Mouse (Mus musculus): ENCODE results near the gene Arv1.

Gene Arv1

DNA sequence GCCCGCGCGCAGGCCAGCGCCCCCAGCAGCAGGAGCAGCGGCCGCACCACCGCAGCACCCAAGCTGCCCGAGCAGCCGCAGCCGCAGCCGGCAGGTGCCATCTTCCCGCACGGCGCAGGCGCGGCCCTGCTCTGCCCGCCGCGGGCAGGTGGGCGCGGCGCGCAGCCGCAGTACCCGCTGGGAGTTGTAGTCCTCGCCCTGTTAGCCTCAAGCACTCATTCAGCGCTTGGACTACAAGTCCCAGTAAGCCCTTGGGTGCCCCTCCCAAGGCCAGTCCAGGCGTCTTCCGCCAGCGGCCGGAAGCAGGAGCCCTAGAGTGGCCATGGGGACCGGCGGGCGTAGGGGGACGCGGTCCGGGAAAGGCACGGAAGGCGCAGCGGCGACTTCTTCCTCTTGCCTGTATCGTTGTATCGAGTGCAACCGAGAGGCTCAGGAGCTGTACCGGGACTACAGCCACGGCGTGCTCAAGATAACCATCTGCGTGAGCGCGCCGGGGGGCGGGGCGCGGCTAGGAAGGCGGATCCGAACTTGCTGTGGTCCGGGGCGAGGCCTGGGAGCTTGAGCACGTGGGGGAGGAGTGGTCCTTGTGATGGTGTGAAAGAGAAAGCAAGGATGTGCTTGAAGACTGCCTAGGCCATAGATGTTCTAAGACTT, at the start of gene Arv1, which contains the start of gene Ttc13:
Gene Arv1, plus strand, starts transcription at position 278 of the 654 bp plus-strand sequence.
Gene Ttc13, minus strand, starts transcription at position 122 of the 654 bp plus-strand sequence.
- peak; percentile 95 for DNase-seq (ENCODE audit: low read depth, low spot score)

DNA sequence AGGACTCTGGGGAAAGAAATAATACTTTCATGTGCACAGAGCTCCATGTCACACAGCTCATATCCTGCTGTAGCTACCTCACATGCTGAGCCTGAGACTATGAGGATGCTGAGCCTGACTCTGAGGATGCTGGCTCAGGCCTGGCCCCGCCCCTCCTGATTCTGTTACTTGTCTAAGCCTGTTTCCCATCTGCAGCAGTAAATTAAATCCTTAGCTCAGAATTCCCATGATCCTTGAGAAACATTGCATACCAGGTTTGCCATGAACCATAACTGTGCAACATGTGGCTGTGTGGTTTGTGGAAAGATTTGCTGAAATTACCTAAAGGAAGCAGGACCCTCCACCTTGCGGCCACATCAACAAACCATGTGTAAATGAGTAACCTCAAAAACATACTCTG, 49.6 kb upstream of the Arv1 start:
- DNase-seq (ENCODE audit: low read depth, low spot score) = no peak

DNA sequence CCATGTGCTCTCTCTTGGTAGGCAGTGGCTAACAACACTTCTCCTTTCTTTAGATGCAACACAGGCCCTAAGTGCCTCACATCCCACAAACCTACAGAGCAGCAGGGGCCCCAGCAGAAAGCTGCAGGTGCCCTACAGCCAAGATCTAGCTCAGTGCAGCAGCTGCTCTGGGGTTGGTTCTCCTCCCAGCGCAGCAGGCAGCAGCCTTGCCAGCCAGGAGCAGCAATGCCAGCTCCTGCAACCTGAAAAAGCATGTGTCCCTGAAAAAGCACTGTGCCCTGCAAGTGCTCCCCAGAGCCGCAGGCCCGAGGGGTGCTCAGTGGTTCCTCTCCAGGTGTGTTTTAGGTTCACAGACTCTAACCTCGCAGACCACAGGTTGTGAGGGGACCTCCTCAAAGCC, 45.3 kb upstream of the Arv1 start:
- DNase-seq (ENCODE audit: low read depth, low spot score) = no peak

DNA sequence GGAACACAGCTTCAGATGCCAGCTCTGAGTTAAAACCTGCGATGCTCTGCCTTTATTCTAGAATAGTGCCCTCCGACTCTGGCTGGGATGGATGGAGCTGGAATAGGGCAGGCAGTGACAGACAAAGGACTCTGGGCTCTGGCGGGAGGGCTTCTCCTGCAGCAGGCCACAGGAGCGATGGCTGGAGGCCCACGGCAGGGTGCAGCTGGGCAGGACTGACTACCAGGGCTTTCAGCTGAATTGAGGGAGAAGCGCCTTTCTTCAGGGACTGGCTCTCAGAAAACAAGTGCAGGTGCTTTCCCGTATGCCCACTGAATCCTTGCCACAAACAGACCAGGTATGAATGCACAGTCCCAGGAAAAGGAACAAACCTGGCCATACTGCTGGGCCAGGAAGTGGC, 44.9 kb upstream of the Arv1 start:
- DNase-seq (ENCODE audit: low read depth, low spot score) = no peak

DNA sequence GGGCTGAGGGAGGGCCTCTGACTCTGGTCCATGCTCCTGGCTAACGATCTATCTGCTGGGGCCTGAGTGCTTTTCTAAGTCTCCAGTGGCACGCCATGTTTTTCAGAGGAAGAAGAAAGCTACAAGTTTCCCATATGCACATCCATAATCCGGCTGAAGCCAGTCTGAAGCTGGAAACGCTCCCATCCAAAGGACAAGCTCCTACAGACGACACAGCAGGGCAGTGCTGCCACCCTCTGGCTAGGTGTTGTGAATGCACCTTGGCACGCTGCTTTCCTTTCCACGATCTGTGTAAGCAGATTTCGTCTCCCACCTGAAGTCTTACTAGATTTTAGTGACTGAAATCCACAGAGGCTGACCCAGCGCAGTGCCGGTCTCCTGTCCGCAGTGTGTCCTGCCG, 44.5 kb upstream of the Arv1 start:
- DNase-seq (ENCODE audit: low read depth, low spot score) = peak; percentile 55

DNA sequence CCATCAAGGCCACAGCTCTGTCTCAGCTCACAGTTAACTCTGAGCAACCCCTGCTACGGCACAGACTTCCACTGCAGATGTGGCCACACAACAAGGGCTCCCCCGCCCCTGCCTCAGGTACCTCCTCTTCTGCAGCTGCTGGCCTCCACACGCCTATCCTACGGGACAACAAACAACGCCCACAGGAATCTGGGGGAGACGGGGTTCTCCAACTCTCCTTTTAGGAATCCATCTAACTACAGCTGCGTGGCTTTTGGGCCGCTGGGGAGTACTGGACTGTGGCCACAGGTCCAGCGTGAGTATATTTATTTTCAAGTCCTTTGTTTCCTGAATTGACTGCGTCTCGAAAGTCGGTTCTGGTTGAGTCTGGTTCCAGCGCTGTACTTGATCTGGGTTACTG, 43.7 kb upstream of the Arv1 start:
- DNase-seq (ENCODE audit: low read depth, low spot score) = no peak

DNA sequence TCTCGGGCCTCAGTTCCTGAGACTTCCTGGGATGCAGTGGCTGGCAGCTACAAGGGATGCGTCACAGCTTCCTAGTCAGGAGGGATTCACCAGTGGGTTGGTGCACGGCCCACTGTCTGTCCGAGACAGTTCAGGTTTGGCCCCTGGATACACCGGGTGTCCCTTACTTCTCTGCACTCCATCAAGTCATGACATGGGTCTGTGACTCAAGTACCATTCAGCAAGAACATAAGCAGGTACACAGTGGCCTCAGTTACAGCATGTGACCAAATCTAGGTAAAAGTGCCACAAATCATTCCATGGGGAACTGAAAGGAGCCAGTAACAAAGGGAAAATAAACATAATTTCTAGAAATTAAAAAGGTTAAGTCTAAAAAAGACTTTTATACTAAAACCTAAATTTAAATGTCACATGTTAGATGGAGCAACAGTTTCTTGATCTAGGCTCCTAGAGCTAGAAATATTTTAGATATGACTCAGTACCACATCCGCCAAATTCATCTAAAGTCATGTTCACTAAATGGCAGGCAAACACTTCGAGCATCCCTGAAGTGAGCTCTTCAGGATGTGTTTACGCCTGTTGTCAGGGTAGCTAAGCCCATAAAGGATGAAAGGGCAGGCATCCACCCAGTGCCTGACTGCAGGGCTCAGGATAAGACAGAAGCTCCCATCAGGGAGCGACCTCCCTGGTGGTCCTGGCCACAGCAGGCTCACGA, 40.7 kb upstream of the Arv1 start:
- no peak for DNase-seq (ENCODE audit: low read depth, low spot score)

DNA sequence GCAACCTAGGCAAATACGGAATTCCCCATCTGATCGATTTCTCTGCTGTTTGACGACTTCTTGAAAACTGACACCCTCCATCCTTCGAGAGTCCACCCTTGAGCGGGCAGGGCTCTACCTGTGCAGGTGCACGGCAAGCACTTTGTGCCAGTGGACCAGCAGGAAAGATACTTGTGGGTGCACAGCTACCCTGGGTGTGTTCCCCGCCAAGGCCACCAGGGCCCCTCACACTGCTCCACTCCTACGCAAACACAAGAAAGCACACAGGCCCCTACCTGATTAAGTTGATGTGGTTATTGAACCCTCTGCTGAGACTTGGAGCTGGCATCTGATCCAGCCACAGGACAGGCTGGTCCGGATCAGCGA, 40.2 kb upstream of the Arv1 start:
- DNase-seq (ENCODE audit: low read depth, low spot score) = no peak

DNA sequence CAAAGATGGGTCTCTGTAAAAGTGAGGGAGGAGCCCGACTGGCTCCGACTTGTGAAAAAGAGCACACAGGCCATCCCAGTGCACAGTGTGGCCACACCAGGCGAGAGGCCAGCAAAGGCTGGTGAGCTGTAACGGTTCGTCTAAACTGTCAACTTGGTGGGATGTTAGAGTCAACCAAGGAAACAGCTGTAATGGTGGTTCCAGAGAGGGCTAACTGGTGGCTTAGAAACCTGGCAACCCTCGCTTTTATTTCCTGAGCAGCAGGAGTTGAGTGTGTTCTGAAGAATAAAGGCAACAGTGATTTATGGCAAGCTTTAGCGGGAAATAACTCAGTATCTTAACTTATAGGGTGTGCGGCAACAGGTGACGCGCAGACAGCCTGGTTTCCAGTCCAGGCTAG, 39.7 kb upstream of the Arv1 start:
- DNase-seq (ENCODE audit: low read depth, low spot score) = no peak

DNA sequence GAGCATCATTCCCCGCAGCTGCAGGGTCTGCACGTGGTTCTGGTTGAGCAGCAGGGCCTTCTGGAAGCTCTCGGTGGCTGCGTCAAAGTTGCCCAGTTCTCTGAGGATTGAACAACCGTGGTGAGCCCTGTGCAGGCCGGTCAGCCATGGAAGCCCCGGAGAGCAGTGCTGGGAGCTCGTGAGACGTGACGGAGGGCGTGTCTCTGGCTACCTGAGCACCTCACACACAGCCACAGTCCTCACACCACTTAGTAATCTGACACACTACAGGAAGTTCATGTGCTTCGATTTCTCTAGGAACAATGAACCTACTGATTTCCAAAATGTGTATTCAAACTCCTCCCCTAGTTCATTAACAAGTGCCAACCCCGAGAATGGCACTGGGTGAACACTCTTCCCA, 33.0 kb upstream of the Arv1 start:
- DNase-seq (ENCODE audit: low read depth, low spot score) = no peak

DNA sequence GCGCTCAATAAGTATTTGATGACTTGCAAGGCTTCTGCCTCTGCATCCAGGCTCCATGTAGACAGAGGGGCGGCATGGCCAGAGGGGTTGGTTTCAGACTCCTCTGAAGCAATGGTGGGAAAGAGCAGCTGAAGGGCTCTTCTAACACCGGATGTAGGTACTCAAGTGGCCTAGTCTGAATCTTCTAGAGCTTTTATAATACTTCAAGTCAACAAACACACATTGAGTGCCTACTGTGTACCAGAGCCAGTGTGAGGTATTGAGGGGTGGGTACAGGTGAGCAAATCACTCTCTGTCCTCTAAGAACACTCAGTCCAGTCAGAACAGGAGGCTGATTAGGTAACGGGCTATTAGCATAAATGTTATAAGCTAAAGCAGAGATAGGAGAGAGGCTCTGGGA, 30.2 kb upstream of the Arv1 start:
- no peak for DNase-seq (ENCODE audit: low read depth, low spot score)

DNA sequence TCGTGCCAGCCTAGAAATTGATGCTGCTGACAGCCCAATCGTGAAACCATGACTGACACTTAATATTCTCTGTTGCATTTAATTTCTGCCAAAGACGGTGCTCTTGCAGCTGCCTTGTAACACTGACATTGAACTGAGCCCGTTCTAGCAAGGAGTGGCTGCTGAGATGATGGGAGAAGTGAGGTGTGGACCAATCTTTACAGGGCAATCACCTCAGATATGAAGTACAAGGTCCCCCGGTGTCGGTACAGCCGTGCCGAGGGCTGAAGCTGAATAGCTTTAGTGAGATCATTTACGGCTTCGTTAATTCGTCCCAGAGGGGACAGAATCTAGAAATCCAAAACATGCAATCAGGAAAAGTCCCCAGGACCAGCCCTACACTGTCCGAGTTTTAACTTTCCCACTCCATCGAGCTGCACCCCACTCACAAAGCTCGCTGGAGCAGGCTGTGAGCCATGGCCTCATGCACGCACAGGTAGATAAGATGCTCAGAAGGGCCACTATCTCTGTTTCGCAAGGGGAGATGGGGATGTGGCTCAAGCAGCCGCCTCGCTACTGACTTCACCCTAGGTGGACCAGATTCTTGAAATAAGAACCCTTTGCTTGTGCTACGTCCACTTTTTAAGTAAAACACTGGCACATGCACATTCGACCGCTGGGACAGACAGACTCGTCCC, 26.4 kb upstream of the Arv1 start:
- no peak for DNase-seq (ENCODE audit: low read depth, low spot score)

DNA sequence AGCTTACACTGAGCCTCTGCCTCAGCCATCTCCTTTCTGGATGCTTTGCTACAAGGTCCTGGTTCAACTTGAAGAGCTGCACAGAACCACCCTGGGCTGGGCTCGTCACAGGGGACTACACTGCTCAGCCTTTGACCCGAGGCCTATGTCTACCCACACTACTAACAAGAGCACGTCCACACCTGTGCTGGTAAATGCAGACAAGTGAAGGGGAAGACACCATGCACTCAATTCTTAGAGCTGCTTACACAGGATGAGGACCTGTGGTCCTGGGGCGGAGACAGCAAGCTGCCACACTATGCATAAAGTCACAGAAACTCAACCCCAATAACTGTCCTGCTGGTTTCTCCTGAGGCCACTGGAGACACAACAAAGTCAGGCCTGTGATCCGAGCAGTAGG, 21.7 kb upstream of the Arv1 start:
- DNase-seq (ENCODE audit: low read depth, low spot score) = no peak

DNA sequence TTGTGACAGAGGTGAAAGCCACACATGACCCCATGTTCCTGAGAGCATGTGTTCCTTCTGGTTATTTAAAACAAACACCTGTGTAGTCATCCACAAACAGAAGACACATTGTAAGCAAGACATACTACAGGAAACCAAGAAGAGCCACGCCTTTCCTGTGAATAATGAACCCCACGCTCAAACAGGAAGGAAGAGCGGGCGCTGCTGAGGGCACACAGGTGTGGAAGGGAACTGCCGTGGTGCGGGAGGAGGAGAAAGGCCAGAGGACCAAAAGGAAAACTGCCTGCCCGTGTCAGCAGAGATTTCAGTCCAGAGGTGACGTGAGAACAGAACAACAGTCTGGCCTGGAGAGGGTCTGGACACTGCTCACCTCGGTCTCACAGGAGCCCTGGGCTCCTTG, 20.9 kb upstream of the Arv1 start:
- no peak for DNase-seq (ENCODE audit: low read depth, low spot score)

DNA sequence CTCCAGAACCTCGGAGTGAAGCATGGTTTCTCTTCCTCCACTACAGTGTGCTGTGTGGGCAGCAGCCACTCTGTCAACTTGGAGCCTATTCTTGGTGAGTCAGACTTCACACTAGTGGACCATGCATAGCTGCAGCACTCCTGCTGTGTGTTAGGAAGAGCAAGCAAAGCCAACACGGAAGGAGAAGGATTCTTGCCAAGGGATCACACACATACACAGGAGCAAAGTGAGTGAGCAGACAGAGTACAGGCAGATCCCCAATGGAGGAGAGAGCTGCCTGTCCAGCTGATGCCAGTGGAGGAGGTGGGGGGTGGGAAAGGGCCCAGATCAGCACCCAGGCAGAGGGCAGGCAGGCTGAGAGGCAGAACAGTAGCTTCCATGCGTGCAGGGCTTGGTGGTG, 19.8 kb upstream of the Arv1 start:
- no peak for DNase-seq (ENCODE audit: low read depth, low spot score)

DNA sequence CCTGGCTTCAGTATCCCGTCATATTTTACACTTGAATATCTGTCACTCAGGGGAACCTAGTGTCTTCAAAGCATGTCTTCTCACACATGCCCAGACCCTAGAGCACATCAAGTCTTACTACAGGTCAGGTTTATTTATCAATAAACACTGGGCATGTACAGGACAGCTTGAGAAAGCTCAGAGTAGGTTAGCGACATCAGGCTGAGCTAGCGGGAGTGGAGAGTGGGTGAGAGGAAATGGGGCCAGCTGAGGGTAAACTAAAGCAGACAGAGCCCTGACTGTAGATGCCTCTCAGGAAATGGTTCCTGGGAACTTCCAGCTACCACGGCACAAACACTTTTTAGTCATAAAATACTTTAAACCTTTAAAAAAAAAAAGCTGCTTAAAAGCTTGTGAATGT, 18.4 kb upstream of the Arv1 start:
- DNase-seq (ENCODE audit: low read depth, low spot score) = no peak

DNA sequence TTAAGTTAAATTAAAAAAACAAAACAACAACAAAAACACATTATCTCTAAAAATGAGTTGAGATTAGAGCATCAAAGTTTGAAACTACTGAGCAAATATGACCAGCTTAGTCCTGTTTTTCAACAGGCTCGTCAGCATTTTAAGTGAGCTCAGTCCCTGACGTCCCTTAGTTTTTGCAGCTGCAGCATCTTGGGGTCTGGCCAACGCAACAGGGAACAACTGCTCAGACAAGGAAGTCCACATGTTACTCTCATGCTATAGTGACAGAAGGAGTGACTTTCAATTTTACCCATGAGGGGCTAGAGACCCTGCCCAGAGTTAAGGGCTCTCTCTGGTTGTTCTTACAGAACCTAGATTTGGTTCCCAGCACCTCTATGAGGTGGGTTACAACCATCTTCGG, 17.6 kb upstream of the Arv1 start:
- DNase-seq (ENCODE audit: low read depth, low spot score) = no peak

DNA sequence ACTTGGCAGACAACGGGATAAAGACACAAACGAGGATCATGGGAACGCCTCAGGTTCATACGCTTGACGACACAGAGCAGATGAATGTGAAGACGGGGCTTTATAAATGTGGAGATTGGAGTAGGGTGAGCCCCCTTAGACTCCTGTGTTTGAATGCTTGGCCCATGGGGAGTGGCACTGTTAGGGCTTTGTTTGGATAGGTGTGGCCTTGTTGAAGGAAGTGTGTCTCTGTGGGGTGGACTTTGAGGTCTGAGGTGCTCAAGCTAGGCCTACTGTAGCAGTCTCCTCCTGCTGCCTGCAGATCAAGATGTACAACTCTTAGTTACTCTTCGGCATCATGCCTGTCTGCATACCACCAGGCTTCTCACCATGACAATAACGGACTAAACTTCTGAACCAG, 16.1 kb upstream of the Arv1 start:
- no peak for DNase-seq (ENCODE audit: low read depth, low spot score)

DNA sequence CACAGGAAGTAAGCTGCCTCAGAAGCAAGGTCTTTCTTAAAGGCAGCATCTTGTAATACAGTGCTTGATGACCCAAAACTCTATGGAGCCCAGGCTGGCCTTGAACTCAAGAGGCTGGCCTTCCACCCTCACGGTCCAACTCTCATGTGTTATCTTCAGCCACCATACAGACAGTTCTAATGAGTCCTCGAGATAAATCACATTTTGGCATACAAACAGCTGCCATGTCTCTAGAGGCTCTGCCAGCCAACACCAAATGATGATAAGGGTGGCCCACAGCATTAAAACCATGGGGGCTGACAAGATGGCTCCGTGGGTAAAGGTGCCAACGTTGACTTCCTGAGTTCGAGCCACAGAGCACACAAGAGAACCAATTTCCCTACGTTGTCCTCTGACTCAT, 8.7 kb upstream of the Arv1 start:
- DNase-seq (ENCODE audit: low read depth, low spot score) = no peak

DNA sequence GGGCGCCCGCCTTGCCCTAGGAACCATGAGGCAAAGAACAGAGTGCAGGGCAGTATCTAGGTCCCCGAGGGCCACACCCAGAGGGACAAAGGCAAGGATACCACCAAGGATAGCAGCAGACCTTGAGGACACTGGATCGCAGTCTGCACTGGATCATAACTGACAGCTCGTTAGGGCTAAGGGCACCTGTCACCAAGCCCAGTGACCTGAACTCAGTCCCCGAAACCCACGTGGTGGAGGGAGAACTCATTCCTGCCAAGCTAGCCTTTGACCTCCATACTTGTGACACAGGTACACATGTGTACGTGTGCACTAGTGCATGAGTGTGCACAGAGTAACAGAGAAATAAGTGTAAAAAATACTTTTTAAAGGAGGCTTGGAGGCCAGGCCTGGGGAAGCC, 6.2 kb upstream of the Arv1 start:
- DNase-seq (ENCODE audit: low read depth, low spot score) = no peak

DNA sequence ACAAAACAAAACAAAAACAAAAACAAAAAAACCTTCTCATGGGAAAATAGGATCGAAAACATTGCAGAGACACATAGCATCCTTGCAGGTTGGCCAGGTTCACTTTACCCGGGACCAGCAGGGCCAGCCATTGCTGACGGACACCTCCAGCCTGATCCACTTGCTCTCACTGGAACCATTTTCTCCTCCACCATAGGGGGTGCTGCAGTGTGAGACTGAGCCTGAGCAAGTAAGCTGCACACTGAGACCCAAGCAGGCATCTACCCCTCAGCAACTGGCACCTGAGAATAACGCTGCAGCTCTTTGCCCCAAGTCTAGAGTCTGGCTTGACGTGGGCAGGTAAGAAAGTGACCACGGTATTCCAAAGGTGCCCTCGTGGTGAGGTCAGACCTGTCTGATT, 1.8 kb upstream of the Arv1 start:
- no peak for DNase-seq (ENCODE audit: low read depth, low spot score)

DNA sequence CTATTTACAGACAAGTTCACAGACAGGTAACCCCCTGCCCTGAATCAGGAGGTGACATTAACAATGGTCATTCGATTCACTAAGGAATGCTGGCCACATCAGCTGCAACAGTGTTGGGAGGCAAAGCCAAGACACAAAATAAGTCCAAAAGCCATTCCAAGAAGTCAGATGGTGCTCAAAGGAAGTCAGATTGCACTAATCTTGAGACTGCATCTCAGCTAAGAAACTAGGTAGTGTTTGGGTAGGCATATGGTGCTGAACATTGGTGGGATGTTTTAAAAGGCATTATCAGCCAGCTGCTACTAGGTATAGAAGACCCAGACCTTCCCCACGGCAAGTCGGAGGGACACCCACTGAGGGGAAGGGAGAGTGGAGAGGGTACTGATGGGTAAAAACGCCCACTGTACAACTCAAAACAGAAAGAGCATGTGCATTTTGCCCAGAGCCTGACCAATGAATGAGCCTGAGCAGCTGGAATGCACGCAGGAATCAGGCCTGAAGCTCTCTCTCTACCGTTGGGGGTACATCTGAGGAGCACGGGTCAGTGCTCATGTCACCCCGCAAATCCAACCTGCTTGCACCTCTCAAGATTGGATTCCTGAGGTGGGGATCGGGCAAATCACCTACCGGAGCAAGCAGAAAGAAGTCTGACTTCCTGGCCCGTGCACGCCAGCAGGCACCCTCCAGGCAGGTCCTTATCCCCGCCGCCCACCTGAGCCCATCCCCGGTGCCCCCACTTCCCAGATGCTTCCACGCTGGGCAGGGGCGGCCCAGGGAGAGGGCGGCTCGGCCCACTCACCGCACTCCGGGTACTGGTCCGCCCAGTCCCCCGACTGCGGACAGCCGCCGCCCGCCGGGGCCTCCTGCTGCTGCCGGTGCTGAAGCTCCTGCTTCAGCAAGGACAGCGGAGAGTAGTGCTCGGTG, 739 bp upstream of the Arv1 start:
- DNase-seq (ENCODE audit: low read depth, low spot score) = peak; percentile 8
